Mouse (Mus musculus) hindlimb bud, embryonic 11.5 days (tissue): ENCODE data around the gene Gm867.
A peak's percentile ranks its signal among the peaks of the same experiment; 100 is the strongest.

Source experiments
- DNase-seq: peaks from one replicate; pipeline ENCODE4 v3.0.0-alpha.2; 2012; ENCODE audit warnings: low read depth, low spot score; ENCODE audit errors: extremely low spot score

Gene Gm867

GRCm38 (mm10) chr10:75940520-75940919, at the start of gene Gm867:
Gm867 (minus strand) TSS chr10:75940672.
- DNase-seq = no peak

GRCm38 (mm10) chr10:75979432-75979831, 39.0 kb upstream of the Gm867 start:
- no peak for DNase-seq

- DNase-seq = no peak
Measured at GRCm38 (mm10) chr10:75978835-75979157, 38.3 kb upstream of the Gm867 start.

DNA sequence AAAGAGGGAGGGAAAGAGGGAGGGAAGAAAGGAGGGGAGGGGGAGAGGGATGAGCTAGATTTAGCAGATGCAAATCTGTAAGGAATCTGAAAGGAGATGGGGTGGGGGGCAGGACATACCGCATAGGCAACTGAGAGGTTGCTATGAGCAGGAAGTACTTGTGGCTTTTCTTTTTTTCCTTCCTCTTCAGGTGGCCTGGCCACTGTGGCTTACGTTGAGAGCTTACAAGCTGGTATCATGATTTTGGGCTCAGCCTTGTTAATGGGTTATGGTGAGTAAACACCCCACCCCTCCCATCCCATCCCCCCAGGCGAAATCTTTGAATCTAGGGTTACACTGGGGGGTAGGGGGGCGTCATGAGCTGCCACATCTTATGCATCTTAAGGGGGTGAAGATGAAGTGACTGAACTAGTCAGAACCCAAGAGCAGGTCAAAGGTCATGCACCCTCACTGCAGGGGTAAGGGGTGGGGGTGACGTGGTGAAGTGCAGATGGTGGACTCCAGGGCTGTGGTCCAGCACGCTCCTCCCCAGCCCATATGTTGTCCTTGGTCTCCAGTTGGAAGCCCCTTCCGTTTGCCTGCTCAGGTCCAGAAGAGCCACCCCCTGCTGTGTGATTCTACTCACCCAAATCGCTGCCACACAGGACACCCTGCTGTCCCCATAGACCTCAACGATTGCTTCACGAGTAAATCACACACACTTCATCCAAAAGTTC, 37.8 kb upstream of the Gm867 start:
- no peak for DNase-seq

DNA sequence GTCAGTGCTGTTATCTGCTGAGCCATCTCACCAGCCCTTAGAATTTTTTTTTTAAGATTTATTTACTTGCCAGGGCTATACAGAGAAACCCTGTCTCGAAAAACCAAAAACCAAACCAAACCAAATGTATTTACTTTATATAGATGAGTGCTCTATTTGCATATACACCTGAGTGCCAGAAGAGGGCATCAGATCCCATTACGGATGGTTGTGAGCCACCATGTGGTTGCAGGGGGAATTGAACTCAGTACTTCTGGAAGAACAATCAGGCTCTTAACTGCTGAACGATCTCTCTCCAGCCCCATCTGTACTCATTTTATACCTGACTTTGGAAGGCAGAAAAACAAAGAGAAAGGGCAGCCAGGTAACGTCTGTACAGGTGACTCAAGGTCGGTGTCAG, 34.7 kb upstream of the Gm867 start:
- DNase-seq = no peak

- no peak for DNase-seq
Measured at GRCm38 (mm10) chr10:75973846-75974245, 33.4 kb upstream of the Gm867 start.

GRCm38 (mm10) chr10:75954381-75954811, 13.9 kb upstream of the Gm867 start, which contains the start of gene Gm5134:
Gm5134 (plus strand) TSS chr10:75954514.
- no peak for DNase-seq

GRCm38 (mm10) chr10:75951424-75952050, 11.1 kb upstream of the Gm867 start:
- DNase-seq = peak; percentile 77

GRCm38 (mm10) chr10:75950791-75951210, 10.3 kb upstream of the Gm867 start:
- DNase-seq = no peak

DNA sequence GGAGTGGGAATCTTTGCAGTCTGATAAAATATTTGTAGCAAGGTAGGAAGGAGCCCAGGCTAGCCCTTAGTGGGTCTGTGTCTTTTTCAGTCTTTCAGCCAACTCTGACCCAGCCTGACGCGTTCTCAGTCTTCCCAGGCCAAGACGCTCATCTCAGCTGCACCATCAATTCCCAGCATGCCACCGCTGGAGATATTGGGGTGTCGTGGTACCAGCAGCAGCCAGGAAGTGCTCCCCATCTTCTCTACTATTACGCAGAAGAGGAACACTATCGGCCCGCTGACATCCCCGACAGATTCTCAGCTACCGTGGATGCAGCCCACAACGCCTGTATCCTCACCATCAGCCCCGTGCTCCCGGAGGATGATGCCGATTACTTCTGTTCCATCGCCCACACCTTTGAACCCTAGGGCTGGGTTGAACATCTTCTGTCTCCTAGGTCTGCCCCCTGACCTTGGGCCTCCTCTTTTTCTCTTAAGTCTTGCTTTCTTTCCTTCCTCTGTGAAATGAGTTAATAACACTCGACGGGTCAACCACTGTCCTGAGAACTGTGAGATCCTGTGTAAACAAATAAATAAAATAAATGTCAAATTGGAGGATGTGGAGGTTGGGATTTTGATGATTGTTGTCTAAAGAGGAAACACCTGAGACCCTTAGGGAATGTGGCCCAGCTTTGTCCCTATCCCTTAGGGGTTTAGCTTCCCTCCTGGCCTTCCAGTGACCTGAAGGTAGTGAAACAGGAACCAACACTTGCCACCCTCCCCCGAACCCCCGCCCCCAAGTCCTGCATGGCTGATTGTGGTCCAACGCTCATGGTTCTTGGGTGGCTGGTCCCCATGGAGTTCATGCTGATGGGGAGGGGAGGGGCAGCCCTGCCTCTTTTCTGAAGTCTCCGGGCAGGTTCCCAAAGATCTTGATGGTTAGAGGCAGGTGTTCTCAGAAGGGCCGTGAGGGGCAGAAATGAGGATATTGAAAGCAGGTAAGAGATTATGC, 8.9 kb upstream of the Gm867 start:
- DNase-seq = no peak

DNA sequence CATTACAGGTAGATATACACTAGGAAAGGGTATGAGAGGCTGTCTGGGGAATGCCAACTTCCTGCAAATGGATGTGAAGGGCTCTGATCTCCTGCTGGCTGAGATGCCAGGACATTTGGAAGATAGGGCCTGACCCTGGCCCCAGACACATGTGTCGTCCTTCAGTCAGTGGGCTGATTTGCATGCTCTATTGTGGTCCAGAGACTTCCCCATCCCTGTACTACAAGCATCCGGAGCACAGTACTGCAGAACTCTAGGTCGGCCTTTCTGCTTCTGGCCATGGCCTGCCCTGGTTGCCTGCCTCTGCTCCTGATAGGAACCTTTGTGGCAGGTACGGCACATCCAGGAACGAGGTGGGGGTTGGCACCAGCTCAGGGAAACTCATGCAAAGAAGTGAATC, 7.6 kb upstream of the Gm867 start:
- DNase-seq = no peak

GRCm38 (mm10) chr10:75945896-75946295, 5.4 kb upstream of the Gm867 start:
- DNase-seq = no peak

DNA sequence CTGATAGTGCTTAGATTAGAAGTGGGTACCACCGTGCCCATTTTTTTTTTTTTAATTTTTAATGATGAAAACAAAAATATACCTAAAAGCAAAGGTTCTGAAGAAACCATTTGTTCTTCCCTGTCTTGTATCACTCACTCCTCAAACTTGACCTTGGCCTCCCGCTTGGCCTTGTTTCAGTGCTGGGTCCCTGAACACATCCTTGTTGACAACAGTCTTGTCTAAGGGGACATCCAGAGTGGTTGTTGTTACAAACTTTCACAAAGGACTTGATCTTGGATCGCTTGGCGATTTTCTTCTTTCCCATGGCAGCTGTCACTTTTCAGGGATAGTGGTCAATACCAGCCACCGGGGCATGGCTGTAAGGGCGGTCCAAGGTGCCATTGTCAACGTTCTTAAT, 4.7 kb upstream of the Gm867 start:
- no peak for DNase-seq

DNA sequence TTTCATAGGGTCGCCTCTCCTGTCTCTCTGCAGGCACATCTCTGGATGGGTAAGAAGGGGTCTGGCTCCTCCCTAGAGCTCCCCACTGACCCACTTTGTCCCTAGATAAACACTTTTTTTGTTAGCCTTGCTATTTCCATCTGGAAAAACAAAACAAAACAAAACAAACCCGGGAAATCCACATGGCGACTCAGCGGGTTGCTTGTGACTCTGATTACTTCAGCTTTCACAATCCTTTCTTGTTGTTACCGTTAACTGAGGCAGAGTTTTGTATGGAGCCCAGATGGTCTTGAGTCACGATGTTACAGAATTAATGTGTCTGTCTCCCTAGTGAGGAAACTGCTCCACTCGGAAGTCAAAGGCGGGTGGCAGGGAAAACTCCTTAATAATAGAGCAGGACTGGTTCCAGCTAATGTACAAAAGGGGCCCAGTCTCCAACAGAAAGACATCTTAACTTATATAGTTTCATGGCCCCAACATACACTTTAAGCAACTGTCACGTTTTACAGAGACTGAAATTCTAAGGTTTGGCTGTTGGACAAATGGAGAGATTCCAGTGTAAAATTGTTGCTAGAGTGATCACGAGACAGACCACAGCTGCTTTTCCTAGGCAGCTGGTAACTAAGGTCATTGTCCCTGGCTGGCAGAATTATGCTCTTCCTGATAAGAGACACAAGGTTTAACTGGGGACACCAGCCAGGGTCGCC, 3.7 kb upstream of the Gm867 start:
- no peak for DNase-seq

DNA sequence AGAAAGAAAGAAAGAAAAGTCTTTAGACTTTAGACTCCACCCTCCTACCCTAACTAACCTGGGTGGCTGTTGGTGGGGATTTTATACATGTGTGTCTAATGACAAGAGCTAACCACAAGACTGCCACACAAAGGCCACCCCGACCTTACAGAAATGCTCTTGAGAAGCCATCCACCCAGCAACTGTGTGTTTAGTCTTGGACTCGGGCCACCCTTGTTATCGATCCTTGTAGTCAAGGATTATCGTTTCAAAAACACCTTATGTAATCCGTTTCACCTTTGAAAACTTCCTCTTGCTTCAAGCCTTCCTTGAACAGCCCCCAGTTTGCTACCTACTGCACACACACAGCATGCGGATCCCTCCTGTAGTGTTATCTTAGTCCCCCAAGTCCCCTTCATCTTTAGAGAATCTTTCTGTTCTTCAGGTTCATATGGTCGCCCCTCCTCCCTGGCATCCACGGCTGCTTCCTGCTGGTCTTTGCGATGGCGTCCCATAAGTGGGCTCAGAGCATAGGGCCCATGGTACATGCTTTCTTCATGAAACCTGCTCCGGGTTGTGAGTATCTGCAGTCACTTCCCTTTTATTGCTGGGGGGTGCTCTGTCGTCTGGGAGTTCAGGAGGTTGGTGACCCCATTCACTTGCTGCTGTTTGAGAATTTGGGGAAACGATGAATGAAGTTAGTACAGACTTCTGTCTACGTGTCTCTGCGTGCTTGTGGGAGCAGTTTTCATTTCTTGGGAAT, 2.4 kb upstream of the Gm867 start, which contains the start of gene Vpreb3:
Gene Vpreb3 (plus strand): TSS at position 322 of the 742 bp plus-strand sequence.
- no peak for DNase-seq

GRCm38 (mm10) chr10:75941042-75941824, 761 bp upstream of the Gm867 start:
- no peak for DNase-seq

- DNase-seq = no peak
Measured at GRCm38 (mm10) chr10:75939481-75940234, 814 bp downstream of the Gm867 start.

GRCm38 (mm10) chr10:75937851-75938643, 2.4 kb downstream of the Gm867 start:
- no peak for DNase-seq
